Mouse (Mus musculus): ENCODE data around the gene St3gal6. TPM values are rescaled to one million over a fixed set of nuclear protein-coding genes. Genes with fewer than 3 reads are reported as not detected.

St3gal6 gene
- polyA plus RNA-seq, 1 experiment from 2014 or later = 30.2 TPM

GRCm38 (mm10) chr16:58521182-58521581 lies 2.9 kb downstream of the St3gal6 start:
- Histone ChIP-seq H3K4me3 (ENCODE audit: low read depth, low read length) (peak overlapping the region; percentile 81), H3K9ac (no peak overlapping the region), H3K36me3 (ENCODE audit: insufficient read depth) (no peaks in the 10 kb centered on the region), H3K27ac (ENCODE audit: low read depth) (no peak overlapping the region), H3K9me3 (ENCODE audit: low read depth, low read length) (no peaks in the 10 kb centered on the region), H3K4me2 (peak overlapping the region; percentile 88), H3K4me1 (ENCODE audit: insufficient read depth) (no peaks in the 10 kb centered on the region; the same call in 1 of the 2 replicates), H3K27me3 (ENCODE audit: insufficient read depth, low read length) (no peaks in the 10 kb centered on the region)
- DNase-seq (no peak), ATAC-seq (ENCODE audit: insufficient read depth) (no peak)
- TF ChIP-seq CTCF (IDR thresholded peaks at IDR 0.05; ENCODE audit: low read depth) = no peak
- 71% methylated on average over 4 of the region's 4 CpGs for WGBS

GRCm38 (mm10) chr16:58520457-58520856 lies 3.6 kb downstream of the St3gal6 start:
- no peaks in the 10 kb centered on the region for H3K36me3 ChIP-seq (ENCODE audit: insufficient read depth)
- peak overlapping the region; percentile 29 for H3K4me2 ChIP-seq
- no peaks in the 10 kb centered on the region; the same call in 1 of the 2 replicates for H3K4me1 ChIP-seq (ENCODE audit: insufficient read depth)
- DNase-seq (no peak), ATAC-seq (ENCODE audit: insufficient read depth) (no peak)
- H3K9me3 ChIP-seq (ENCODE audit: low read depth, low read length) = no peaks in the 10 kb centered on the region
- WGBS = 87% methylated on average over 6 of the region's 6 CpGs
- no peak for TF ChIP-seq CTCF (IDR thresholded peaks at IDR 0.05; ENCODE audit: low read depth)
- no peak overlapping the region for H3K9ac ChIP-seq
- H3K27ac ChIP-seq (ENCODE audit: low read depth) = no peak overlapping the region
- H3K27me3 ChIP-seq (ENCODE audit: insufficient read depth, low read length) = no peaks in the 10 kb centered on the region
- H3K4me3 ChIP-seq (ENCODE audit: low read depth, low read length) = no peak overlapping the region

GRCm38 (mm10) chr16:58519650-58520073 lies 4.4 kb downstream of the St3gal6 start:
- H3K27ac ChIP-seq (ENCODE audit: low read depth) = no peak overlapping the region
- H3K4me3 ChIP-seq (ENCODE audit: low read depth, low read length) = no peak overlapping the region
- DNase-seq = peak; percentile 31
- H3K36me3 ChIP-seq (ENCODE audit: insufficient read depth) = no peaks in the 10 kb centered on the region
- H3K27me3 ChIP-seq (ENCODE audit: insufficient read depth, low read length) = no peaks in the 10 kb centered on the region
- ATAC-seq (ENCODE audit: insufficient read depth) = 0 out of 2 replicates have a peak, but pooled peaks have one; percentile 10
- H3K9me3 ChIP-seq (ENCODE audit: low read depth, low read length) = no peaks in the 10 kb centered on the region
- peak overlapping the region; percentile 13 for H3K4me2 ChIP-seq
- no peak for TF ChIP-seq CTCF (IDR thresholded peaks at IDR 0.05; ENCODE audit: low read depth)
- no peak overlapping the region for H3K9ac ChIP-seq
- 74% methylated on average over 11 of the region's 11 CpGs for WGBS
- H3K4me1 ChIP-seq (ENCODE audit: insufficient read depth) = no peaks in the 10 kb centered on the region; the same call in 1 of the 2 replicates

GRCm38 (mm10) chr16:58516960-58517798 lies 6.9 kb downstream of the St3gal6 start:
- no peak overlapping the region for H3K27ac ChIP-seq (ENCODE audit: low read depth)
- no peaks in the 10 kb centered on the region for H3K9me3 ChIP-seq (ENCODE audit: low read depth, low read length)
- H3K4me3 ChIP-seq (ENCODE audit: low read depth, low read length) = no peak overlapping the region
- H3K9ac ChIP-seq = no peak overlapping the region
- TF ChIP-seq CTCF (IDR thresholded peaks at IDR 0.05; ENCODE audit: low read depth) = no peak
- H3K4me1 ChIP-seq (ENCODE audit: insufficient read depth) = peaks cover 18% of the 10 kb centered on the region
- DNase-seq (no peak), ATAC-seq (ENCODE audit: insufficient read depth) (no peak)
- no peaks in the 10 kb centered on the region for H3K27me3 ChIP-seq (ENCODE audit: insufficient read depth, low read length)
- no peaks in the 10 kb centered on the region for H3K36me3 ChIP-seq (ENCODE audit: insufficient read depth)
- H3K4me2 ChIP-seq = no peak overlapping the region
- WGBS = 92% methylated on average over 7 of the region's 7 CpGs

- Histone ChIP-seq H3K9ac (no peak overlapping the region), H3K27me3 (ENCODE audit: insufficient read depth, low read length) (no peaks in the 10 kb centered on the region), H3K4me1 (ENCODE audit: insufficient read depth) (peaks cover 19% of the 10 kb centered on the region), H3K36me3 (ENCODE audit: insufficient read depth) (no peaks in the 10 kb centered on the region), H3K27ac (ENCODE audit: low read depth) (no peak overlapping the region), H3K4me2 (no peak overlapping the region), H3K9me3 (ENCODE audit: low read depth, low read length) (no peaks in the 10 kb centered on the region), H3K4me3 (ENCODE audit: low read depth, low read length) (no peak overlapping the region)
- WGBS = 89% methylated on average over 2 of the region's 2 CpGs
- DNase-seq (no peak), ATAC-seq (ENCODE audit: insufficient read depth) (no peak)
- TF ChIP-seq CTCF (IDR thresholded peaks at IDR 0.05; ENCODE audit: low read depth) = no peak
Observed at GRCm38 (mm10) chr16:58516161-58516560, 7.9 kb downstream of the St3gal6 start.

GRCm38 (mm10) chr16:58514565-58514964 lies 9.5 kb downstream of the St3gal6 start:
- ATAC-seq (ENCODE audit: insufficient read depth) (no peak), DNase-seq (peak; percentile 44)
- 68% methylated on average over 9 of the region's 9 CpGs for WGBS
- Histone ChIP-seq H3K27ac (ENCODE audit: low read depth) (no peak overlapping the region), H3K27me3 (ENCODE audit: insufficient read depth, low read length) (no peaks in the 10 kb centered on the region), H3K4me2 (peak overlapping the region; percentile 43; the same call in 1 of the 2 replicates), H3K36me3 (ENCODE audit: insufficient read depth) (no peaks in the 10 kb centered on the region), H3K4me3 (ENCODE audit: low read depth, low read length) (no peak overlapping the region), H3K4me1 (ENCODE audit: insufficient read depth) (peaks cover 26% of the 10 kb centered on the region), H3K9me3 (ENCODE audit: low read depth, low read length) (no peaks in the 10 kb centered on the region), H3K9ac (no peak overlapping the region)
- peak; percentile 60 for TF ChIP-seq CTCF (IDR thresholded peaks at IDR 0.05; ENCODE audit: low read depth)

GRCm38 (mm10) chr16:58513755-58514154 lies 10.3 kb downstream of the St3gal6 start:
- H3K9ac ChIP-seq = no peak overlapping the region
- peaks cover 26% of the 10 kb centered on the region for H3K4me1 ChIP-seq (ENCODE audit: insufficient read depth)
- peak overlapping the region; percentile 43 for H3K4me2 ChIP-seq
- DNase-seq (peak; percentile 81), ATAC-seq (ENCODE audit: insufficient read depth) (peak; percentile 74)
- no peak overlapping the region for H3K4me3 ChIP-seq (ENCODE audit: low read depth, low read length)
- no peak for TF ChIP-seq CTCF (IDR thresholded peaks at IDR 0.05; ENCODE audit: low read depth)
- H3K36me3 ChIP-seq (ENCODE audit: insufficient read depth) = no peaks in the 10 kb centered on the region
- no peaks in the 10 kb centered on the region for H3K9me3 ChIP-seq (ENCODE audit: low read depth, low read length)
- no peaks in the 10 kb centered on the region for H3K27me3 ChIP-seq (ENCODE audit: insufficient read depth, low read length)
- WGBS = 11% methylated on average over 6 of the region's 6 CpGs
- H3K27ac ChIP-seq (ENCODE audit: low read depth) = peak overlapping the region; percentile 74; the same call in 1 of the 2 replicates
